Mouse (Mus musculus) CD8-positive naive resting alpha-beta T cell, adult 2 months (primary cell): ENCODE measurements around the gene Mat2b.
"Not testable (repeated sequence)": the region's sequence is repeated elsewhere in the genome, so short reads cannot be mapped to it uniquely, and the experiment has no call there.

Source experiments
- DNase-seq, 2 experiments: peaks; one replicate each; pipeline ENCODE4 v3.0.0; 2022; ENCODE audit warnings: low read depth in 2 of 2, low spot score in 2 of 2

The Mat2b gene

GRCm38 (mm10) chr11:40695103-40695502, at the start of gene Mat2b:
Gene Mat2b, minus strand, starts transcription at chr11:40695203.
- no peak for DNase-seq

GRCm38 (mm10) chr11:40744348-40744747, 49.3 kb upstream of the Mat2b start:
- DNase-seq, result no peak

DNA sequence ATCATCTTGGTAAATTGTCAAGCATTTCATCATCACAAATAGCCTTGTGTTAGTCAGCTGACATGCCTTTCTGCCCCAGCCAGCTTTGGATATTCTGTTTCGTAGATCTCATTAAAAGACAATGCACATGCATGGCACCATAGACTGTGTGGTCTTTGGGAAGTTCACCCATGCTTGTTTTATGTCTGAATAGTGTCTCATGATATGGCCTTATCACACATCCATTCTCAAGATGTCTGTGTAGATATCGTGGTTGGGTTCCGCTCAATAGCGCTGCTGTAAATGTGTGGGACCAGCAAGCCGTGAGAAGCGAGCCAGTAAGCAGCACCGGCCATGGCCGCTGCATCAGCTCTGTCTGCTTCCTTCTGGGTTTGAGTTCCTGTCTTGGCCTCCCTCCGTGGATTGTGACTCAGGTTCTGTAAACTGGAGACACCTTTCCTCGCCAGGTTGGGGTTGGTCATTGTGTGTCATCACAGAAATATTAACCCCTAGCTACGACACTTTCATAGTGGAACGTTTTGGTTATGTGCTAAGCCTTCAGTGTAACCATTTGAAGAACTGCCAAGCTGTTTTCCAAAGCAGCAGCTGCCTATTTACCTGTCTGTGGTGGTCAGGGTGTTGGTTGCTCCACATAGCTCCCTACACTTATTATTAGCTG, 46.7 kb upstream of the Mat2b start:
- no peak for DNase-seq

DNA sequence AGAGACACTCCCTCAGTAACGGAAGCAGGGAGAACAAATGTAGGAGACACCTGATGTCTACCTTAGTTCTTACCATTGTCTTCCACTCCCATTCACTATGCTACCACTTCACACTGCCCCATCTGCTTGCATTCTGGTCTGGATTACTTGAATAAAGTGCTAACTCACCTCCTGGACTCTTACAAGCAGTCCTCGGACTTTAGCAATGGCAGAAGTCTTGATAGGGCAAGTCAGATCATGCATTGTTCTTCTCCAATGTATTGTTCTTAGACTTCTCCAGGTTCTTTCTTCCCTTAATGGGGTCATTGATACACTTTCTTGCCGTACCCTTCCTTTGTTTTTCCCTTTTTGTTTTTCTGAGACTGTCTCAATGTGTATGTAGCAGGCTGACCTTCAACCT, 42.4 kb upstream of the Mat2b start:
- DNase-seq, result no peak

- DNase-seq, result no peak
Measured at GRCm38 (mm10) chr11:40734251-40734752, 39.3 kb upstream of the Mat2b start.

DNA sequence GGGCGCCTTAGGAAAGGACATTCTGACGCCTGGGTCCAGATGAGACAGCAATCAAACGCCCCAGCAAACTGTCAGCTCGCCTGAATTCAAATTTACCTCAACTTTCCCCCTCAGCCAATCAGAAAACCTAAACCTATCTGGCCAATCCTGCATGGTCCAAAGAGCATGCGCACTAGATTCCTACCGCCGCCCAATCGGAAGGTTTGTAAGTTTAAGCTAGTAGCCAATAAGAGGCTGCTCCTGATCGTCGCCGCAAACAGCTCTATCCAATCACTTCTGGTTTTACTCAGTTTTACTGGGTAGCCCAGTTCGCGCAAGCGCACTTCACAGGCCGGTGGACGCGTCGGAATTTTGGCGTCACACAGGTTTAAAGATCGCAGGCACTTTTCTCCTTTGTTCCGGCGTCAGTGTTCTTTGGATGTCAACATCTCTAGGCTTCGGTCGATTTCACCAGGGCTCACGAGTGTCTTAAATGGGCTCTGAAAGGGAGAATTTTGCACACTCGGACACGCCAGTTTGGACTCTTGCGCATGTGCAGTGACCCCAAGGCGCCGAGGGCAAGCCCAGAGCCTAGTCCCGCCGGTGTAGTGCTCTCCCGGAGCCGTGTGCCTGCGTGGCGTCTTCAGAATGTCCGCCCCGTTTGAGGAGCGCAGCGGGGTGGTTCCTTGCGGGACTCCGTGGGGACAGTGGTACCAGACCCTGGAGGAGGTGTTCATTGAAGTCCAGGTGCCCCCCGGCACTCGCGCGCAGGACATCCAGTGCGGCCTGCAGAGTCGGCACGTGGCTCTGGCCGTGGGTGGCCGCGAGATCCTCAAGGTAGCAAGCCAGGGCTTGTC, 38.6 kb upstream of the Mat2b start, which contains the start of the genes Hmmr and Nudcd2:
Hmmr (minus strand) TSS at position 84 of the 836 bp plus-strand sequence.
Nudcd2 (plus strand) TSS at position 329 of the 836 bp plus-strand sequence.
- peak; percentile 89 to 91 for DNase-seq

DNA sequence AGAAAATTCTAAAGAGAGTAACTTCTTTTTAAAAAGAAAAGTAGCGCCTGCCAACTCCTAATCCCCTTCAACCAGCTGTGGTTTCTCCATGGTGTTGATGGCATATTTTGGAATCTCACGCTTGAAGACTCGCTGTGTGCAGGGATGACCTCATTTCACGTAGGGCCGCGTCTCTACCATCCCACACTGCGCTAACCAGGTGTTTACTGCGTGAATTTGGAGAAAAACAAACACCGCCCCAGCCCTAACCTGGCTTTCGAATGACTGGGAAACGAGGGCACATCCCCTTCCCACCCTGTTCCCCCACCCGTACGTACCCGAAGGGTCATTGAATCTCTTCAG, 38.0 kb upstream of the Mat2b start:
- no peak for DNase-seq

- no peak for DNase-seq
Measured at GRCm38 (mm10) chr11:40718324-40718723, 23.3 kb upstream of the Mat2b start.

- no peak for DNase-seq
Measured at GRCm38 (mm10) chr11:40715524-40715923, 20.5 kb upstream of the Mat2b start.

- no peak for DNase-seq
Measured at GRCm38 (mm10) chr11:40713858-40714257, 18.9 kb upstream of the Mat2b start.

DNA sequence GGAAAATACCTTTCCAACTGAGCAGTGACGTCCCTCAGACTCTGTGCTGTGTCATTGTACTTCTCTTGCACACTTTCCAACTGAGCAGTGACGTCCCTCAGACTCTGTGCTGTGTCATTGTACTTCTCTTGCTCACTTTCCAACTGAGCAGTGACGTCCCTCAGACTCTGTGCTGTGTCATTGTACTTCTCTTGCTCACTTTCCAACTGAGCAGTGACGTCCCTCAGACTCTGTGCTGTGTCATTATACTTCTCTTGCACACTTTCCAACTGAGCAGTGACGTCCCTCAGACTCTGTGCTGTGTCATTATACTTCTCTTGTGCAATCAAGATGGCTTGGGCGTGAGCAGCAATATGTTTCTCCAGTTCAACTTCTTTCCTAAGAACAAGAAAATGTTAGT, 14.9 kb upstream of the Mat2b start:
- DNase-seq, result not testable (repeated sequence)

DNA sequence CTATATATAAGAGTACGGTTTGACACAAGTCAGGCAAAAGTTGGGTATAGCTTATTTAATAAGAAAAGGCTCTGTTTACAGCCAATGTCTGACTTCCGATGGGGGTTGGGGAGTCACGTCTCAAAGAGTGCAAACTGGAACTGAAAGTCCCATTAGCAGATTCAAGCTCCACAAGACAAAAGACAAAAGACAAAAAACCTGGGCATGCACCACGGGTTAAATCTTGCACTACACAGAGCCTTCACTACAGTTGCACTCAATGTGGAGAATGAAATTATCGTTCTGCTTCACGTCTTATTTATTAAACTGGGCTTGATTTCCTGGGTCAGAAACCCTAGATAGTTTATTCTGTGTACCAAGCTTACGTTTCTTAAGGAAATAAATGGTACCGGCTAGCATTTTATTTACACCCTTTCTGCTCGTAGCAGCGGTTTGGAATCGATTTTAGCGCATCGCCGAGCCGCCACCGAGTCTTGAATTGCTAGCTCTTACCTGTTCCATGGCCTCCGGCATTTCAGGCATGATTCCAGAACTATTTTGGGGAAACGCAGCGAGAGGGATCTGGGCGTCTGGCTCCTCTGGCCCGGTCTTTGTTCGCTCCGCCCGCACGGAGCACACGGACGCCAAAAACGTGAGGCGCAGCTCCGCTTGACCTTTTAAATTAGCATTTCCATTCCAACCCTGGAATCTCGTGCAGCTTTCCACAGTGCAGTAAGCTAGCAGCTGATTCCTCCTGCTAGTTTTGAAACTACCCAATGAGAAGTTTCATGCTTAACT, 504 bp downstream of the Mat2b start:
- peak; percentile 35 to 50 for DNase-seq

DNA sequence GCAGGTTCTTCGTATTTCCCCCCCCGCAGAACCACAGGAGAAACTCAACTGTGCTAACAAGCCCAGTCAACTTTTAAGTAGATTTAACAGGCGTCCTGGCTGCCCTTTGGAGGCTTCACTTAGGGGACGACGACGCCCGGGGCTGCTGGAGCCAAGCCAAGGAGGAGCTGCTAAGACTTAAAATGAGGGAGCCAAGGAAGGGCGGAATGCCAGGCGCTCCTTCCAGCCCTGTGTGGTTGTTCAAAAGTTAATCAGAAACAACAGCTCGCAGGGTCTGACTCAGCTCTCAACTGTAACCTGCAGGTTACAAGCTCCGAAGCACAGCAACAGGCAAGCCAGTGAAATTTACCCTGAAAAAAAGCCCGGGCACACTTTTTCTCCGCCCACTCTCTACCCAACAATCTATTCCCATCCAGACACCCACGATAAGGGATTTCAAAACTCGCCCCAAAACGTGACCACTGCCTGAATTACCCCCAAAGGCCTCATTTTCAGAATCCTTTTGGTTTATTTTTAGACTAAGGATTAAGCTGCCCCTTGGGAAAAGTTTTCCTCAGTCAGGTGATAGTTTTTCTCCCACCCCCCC, 1.5 kb downstream of the Mat2b start:
- peak in 1 of 2 experiments; percentile 8 for DNase-seq

- peak; percentile 90 to 93 for DNase-seq
Measured at GRCm38 (mm10) chr11:40692511-40693365, 2.3 kb downstream of the Mat2b start.

GRCm38 (mm10) chr11:40692101-40692509, 2.9 kb downstream of the Mat2b start:
- peak in 1 of 2 experiments; percentile 30 for DNase-seq

- DNase-seq, result no peak
Measured at GRCm38 (mm10) chr11:40690444-40691127, 4.4 kb downstream of the Mat2b start.

DNA sequence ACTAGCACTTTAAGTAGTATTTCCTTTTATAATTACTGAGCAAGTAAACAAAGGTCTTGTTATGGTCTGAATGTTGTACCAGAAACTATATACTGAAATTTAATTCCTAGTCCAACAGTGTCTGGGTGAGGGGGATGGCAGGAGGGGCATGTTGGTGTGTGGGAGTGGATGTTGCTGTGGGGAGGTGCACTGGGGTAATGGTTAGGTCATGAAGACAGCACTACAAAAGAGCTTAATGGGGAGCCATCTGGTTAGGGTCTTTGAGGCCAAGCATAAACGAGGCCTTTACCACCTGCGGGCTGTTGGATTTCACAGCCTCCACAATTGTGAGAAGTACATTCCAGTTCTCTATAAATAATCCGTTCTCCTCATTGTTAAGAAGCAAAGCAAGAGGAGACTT, 11.7 kb downstream of the Mat2b start:
- DNase-seq, result no peak

DNA sequence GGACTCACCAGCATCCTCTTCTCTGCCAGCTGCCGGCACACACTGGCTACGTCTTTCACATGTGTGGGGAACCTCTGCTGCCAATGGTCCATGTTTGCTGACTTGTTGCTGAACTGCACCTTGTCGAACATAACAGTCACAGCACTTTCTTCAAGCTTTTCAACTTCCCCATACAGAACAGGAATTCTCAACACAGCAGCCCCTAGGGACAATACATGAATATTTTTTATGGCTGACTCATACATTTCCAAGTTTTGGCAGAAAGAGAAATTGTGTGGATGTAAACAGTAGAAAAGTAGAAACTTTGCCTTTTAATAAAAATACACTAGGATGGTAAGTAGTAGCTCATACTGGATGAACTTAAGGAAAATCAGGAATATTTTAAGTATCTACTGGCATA, 12.5 kb downstream of the Mat2b start:
- DNase-seq, result no peak

DNA sequence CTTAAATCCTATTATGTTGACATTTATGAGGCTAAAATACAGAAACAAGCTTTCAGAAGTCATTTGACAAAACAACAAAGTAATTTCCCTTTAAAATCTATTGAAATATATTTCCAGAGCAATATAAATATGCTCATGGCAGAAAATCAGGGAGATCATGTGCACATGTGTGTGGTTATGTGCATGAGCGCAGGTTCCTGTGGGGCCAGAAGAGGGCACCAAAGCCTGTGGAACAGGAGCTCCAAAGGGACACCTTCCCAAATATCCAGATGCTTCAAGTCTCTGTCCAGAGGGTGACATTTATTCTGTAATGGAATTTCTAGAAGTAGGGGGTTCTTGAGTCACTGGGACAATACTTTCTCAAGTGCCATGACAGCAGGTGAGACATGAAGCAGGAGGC, 17.8 kb downstream of the Mat2b start:
- no peak for DNase-seq
